Mouse (Mus musculus) neural tube, embryonic 14.5 days (tissue): ENCODE measurements at regions not wholly inside any gene's neighbourhood (a gene's known extent, or its start where the extent isn't known, plus 50 kb on each side); places are given as distances from the start of the nearest gene placed in this dataset.

ENCODE experiments used
- ATAC-seq: fragments of 200-750 bp; cut with Nextera tagmentation; 2 replicates; pipeline ENCODE4 v1.8.0; 2017; ENCODE audit warnings: low read depth, mild to moderate bottlenecking, moderate TSS enrichment, moderate library complexity
- H3K27ac ChIP-seq: fragments of 300-500 bp; sonication (generic); 2 replicates; pipeline ENCODE4 v1.5.1; 2014; ENCODE audit warnings: low read depth, mild to moderate bottlenecking, control low read depth, low read length, moderate library complexity, mixed read lengths
- H3K27me3 ChIP-seq: fragments of 300-500 bp; sonication (generic); 2 replicates; pipeline ENCODE4 v1.6.1; 2014; ENCODE audit warnings: low read length; ENCODE audit not compliant: control insufficient read depth, insufficient read depth
- H3K36me3 ChIP-seq: fragments of 300-500 bp; sonication (generic); 2 replicates; pipeline ENCODE4 v1.6.1; 2014; ENCODE audit warnings: low read length, mixed read lengths; ENCODE audit not compliant: control insufficient read depth, insufficient read depth
- H3K4me1 ChIP-seq: fragments of 300-500 bp; sonication (generic); 2 replicates; pipeline ENCODE4 v1.6.1; 2014; ENCODE audit warnings: low read length; ENCODE audit not compliant: control insufficient read depth, insufficient read depth
- H3K4me2 ChIP-seq: fragments of 300-500 bp; sonication (generic); 2 replicates; pipeline ENCODE4 v1.6.1; 2014; ENCODE audit warnings: mild to moderate bottlenecking, low read depth, low read length, control low read depth
- H3K4me3 ChIP-seq: fragments of 300-500 bp; sonication (generic); 2 replicates; pipeline ENCODE4 v1.5.1; 2014; ENCODE audit warnings: low read depth, low read length, control low read depth, mixed read lengths
- H3K9ac ChIP-seq: fragments of 300-500 bp; sonication (generic); replicated peaks from 2 replicates; pipeline ENCODE4 v1.6.1; 2014; ENCODE audit warnings: low read depth, mild to moderate bottlenecking, control low read depth, low read length, mixed read lengths
- H3K9me3 ChIP-seq: fragments of 300-500 bp; sonication (generic); 2 replicates; pipeline ENCODE4 v1.6.1; 2016; ENCODE audit warnings: low read length; ENCODE audit not compliant: control insufficient read depth
- WGBS: fragments of 180-500 bp; shearing (Covaris S2); extraction: QIAGEN DNeasy Blood & Tissue Kit; methylation state at CpG from one replicate; pipeline ENCODE4 v1.1.7; 2014; 5-methylcytosine and 5-hydroxymethylcytosine counted together

DNA sequence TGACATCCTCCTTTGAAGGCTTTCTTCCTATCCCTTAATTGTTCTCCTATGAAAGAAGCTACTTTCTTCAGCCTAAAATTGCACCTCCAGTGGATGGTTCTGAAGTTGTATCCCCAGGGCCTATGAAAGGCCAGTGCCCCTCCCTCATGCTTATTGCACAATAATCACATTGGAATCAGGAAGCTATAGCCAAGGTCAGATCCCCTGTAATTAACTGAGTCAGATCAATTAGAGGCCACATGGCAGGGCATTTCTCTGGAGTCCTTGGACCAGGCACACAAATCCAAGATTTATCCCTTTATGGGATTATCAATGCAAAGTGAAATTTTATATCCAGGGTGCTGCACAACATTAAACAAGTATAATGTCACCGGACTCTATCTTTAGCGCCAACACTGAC, 98.8 kb upstream of the Plppr4 start:
- no peak for ATAC-seq
- Histone ChIP-seq H3K27me3 (no peaks in the 10 kb centered on the region), H3K4me2 (no peak overlapping the region), H3K9ac (no peak overlapping the region), H3K4me1 (no peaks in the 10 kb centered on the region), H3K36me3 (no peaks in the 10 kb centered on the region), H3K9me3 (no peaks in the 10 kb centered on the region), H3K4me3 (no peak overlapping the region), H3K27ac (no peak overlapping the region)
- 93% methylated on average over 2 of the region's 2 CpGs for WGBS

GRCm38 (mm10) chr3:117450559-117450958, 89.9 kb upstream of the Plppr4 start:
- no peak overlapping the region for H3K27ac ChIP-seq
- no peaks in the 10 kb centered on the region for H3K36me3 ChIP-seq
- no peaks in the 10 kb centered on the region for H3K4me1 ChIP-seq
- no peak for ATAC-seq
- H3K4me2 ChIP-seq, result no peak overlapping the region
- H3K4me3 ChIP-seq, result no peak overlapping the region
- WGBS, result 65% methylated on average over 7 of the region's 7 CpGs
- H3K9ac ChIP-seq, result no peak overlapping the region
- no peaks in the 10 kb centered on the region for H3K27me3 ChIP-seq
- no peaks in the 10 kb centered on the region for H3K9me3 ChIP-seq

- no peak overlapping the region for H3K27ac ChIP-seq
- H3K9ac ChIP-seq, result no peak overlapping the region
- no peak overlapping the region for H3K4me3 ChIP-seq
- no peak for ATAC-seq
- WGBS, result 75% methylated on average over 3 of the region's 3 CpGs
- H3K27me3 ChIP-seq, result no peaks in the 10 kb centered on the region
- H3K9me3 ChIP-seq, result no peaks in the 10 kb centered on the region
- no peaks in the 10 kb centered on the region for H3K4me1 ChIP-seq
- no peak overlapping the region for H3K4me2 ChIP-seq
- H3K36me3 ChIP-seq, result no peaks in the 10 kb centered on the region
Measured at GRCm38 (mm10) chr3:117441887-117442286, 81.2 kb upstream of the Plppr4 start.

GRCm38 (mm10) chr3:117440294-117440693, 79.6 kb upstream of the Plppr4 start:
- Histone ChIP-seq H3K27ac (no peak overlapping the region), H3K9ac (no peak overlapping the region), H3K9me3 (no peaks in the 10 kb centered on the region), H3K4me3 (no peak overlapping the region), H3K4me2 (no peak overlapping the region), H3K36me3 (no peaks in the 10 kb centered on the region), H3K27me3 (no peaks in the 10 kb centered on the region), H3K4me1 (no peaks in the 10 kb centered on the region)
- ATAC-seq, result no peak
- 53% methylated on average over 4 of the region's 4 CpGs for WGBS

- no peaks in the 10 kb centered on the region for H3K27me3 ChIP-seq
- H3K36me3 ChIP-seq, result no peaks in the 10 kb centered on the region
- no peak overlapping the region for H3K9ac ChIP-seq
- 16% methylated on average over 11 of the region's 11 CpGs for WGBS
- no peak overlapping the region for H3K4me3 ChIP-seq
- no peak overlapping the region for H3K4me2 ChIP-seq
- H3K4me1 ChIP-seq, result no peaks in the 10 kb centered on the region
- H3K27ac ChIP-seq, result no peak overlapping the region
- H3K9me3 ChIP-seq, result no peaks in the 10 kb centered on the region
- ATAC-seq, result peak; percentile 92
Measured at GRCm38 (mm10) chr3:117438473-117439114, 77.9 kb upstream of the Plppr4 start.

GRCm38 (mm10) chr3:117424526-117424925, 63.9 kb upstream of the Plppr4 start:
- no peak overlapping the region for H3K9ac ChIP-seq
- H3K36me3 ChIP-seq, result no peaks in the 10 kb centered on the region
- WGBS, result 66% methylated on average over 1 of the region's 1 CpGs
- no peaks in the 10 kb centered on the region for H3K27me3 ChIP-seq
- H3K4me1 ChIP-seq, result no peaks in the 10 kb centered on the region
- H3K9me3 ChIP-seq, result no peaks in the 10 kb centered on the region
- H3K4me3 ChIP-seq, result no peak overlapping the region
- H3K4me2 ChIP-seq, result no peak overlapping the region
- ATAC-seq, result no peak
- H3K27ac ChIP-seq, result no peak overlapping the region

GRCm38 (mm10) chr3:117412896-117413747, 52.4 kb upstream of the Plppr4 start:
- Histone ChIP-seq H3K36me3 (no peaks in the 10 kb centered on the region), H3K9ac (no peak overlapping the region), H3K27me3 (no peaks in the 10 kb centered on the region), H3K4me1 (no peaks in the 10 kb centered on the region), H3K4me2 (no peak overlapping the region), H3K9me3 (no peaks in the 10 kb centered on the region), H3K27ac (no peak overlapping the region), H3K4me3 (no peak overlapping the region)
- 71% methylated on average over 4 of the region's 4 CpGs for WGBS
- no peak for ATAC-seq
